Mouse (Mus musculus) embryonic facial prominence, embryonic 15.5 days (tissue): ENCODE data around the gene Prdx2. TPM values are rescaled to one million over a fixed set of nuclear protein-coding genes. Genes with fewer than 3 reads are reported as not detected.

Experiments
- ATAC-seq: fragments of 200-750 bp; cut with Nextera tagmentation; 2 replicates; pipeline ENCODE4 v1.8.0; 2017; ENCODE audit warnings: low read depth, moderate TSS enrichment; ENCODE audit not compliant: insufficient number of reproducible peaks, low FRiP score, low TSS enrichment
- H3K27ac ChIP-seq: fragments of 300-500 bp; sonication (generic); replicated peaks from 2 replicates; pipeline ENCODE4 v1.5.1; 2015; ENCODE audit warnings: mild to moderate bottlenecking, inconsistent platforms
- H3K27me3 ChIP-seq: fragments of 300-500 bp; sonication (generic); 2 replicates; pipeline ENCODE4 v1.6.1; 2015; ENCODE audit warnings: inconsistent platforms
- H3K36me3 ChIP-seq: fragments of 300-500 bp; sonication (generic); 2 replicates; pipeline ENCODE4 v1.6.1; 2015; ENCODE audit warnings: mild to moderate bottlenecking, inconsistent platforms
- H3K4me1 ChIP-seq: fragments of 300-500 bp; sonication (generic); 2 replicates; pipeline ENCODE4 v1.6.1; 2015; ENCODE audit warnings: inconsistent platforms
- H3K4me2 ChIP-seq: fragments of 300-500 bp; sonication (generic); replicated peaks from 2 replicates; pipeline ENCODE4 v1.6.1; 2015; ENCODE audit warnings: mild to moderate bottlenecking, inconsistent platforms
- H3K4me3 ChIP-seq: fragments of 300-500 bp; sonication (generic); replicated peaks from 2 replicates; pipeline ENCODE4 v1.5.1; 2015; ENCODE audit warnings: mild to moderate bottlenecking, inconsistent platforms
- H3K9ac ChIP-seq: fragments of 300-500 bp; sonication (generic); 2 replicates; pipeline ENCODE4 v1.6.1; 2015; ENCODE audit warnings: inconsistent platforms
- H3K9me3 ChIP-seq: fragments of 300-500 bp; sonication (generic); replicated peaks from 2 replicates; pipeline ENCODE4 v1.6.1; 2016; ENCODE audit warnings: inconsistent platforms
- WGBS: fragments of 180-500 bp; shearing (Covaris S2); methylation state at CpG from one replicate; pipeline ENCODE4 v1.1.7; 2015; 5-methylcytosine and 5-hydroxymethylcytosine counted together
- polyA plus RNA-seq: library from polyadenylated mRNA; unstranded; fragments of >200 nt; fragmentation: Nextera tagmentation; extraction: Ambion mirVana; gene quantifications from 2 replicates; pipeline ENCODE4 v1.2.1, GENCODE M21; 2015

Gene Prdx2
- polyA plus RNA-seq, 1 experiment from 2014 or later: 705 TPM

DNA sequence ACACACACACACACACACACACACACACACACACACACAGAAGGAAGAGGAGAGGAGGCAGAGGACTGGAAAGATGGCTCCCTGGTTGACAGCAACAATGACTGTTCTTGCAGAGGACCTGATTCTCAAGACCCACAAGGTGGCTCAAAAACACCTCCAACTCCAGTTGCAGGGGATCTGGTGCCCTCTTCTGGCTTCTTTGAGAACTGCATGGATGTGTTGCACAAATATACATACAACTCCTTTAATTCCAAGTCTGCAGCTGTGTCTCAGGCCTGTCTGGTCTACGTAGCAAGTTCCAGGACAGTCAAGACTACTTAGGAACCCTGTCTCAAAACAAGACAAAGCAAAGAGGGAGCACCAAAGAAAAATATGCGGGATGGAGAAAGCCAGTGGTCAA is 12.6 kb upstream of the Prdx2 start:
- Histone ChIP-seq H3K9me3 (no peaks in the 10 kb centered on the region), H3K4me3 (no peak overlapping the region), H3K27ac (no peak overlapping the region), H3K9ac (no peak overlapping the region), H3K4me1 (no peaks in the 10 kb centered on the region), H3K36me3 (peaks cover 35% of the 10 kb centered on the region), H3K27me3 (peaks cover 5% of the 10 kb centered on the region), H3K4me2 (no peak overlapping the region)
- no peak for ATAC-seq
- 51% methylated on average over 2 of the region's 2 CpGs for WGBS

DNA sequence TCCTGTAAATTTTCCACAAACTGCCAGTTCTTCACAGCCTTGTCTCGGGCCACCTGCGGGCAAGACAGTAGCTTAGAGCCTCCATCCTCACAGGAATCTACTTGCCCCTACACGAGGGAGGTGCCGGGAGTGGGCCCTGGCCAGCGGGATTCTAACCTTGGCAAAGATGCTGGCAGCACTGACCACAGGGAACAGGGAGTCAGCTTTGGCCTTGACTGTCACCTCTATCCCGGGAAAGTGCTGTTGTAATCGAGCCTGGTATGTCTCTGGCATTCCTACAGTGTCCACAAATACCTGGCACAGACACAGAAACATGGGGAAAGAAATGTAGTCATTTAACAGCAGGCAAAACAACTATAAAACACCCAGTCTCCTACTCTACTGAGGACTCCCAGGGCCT is 9.6 kb upstream of the Prdx2 start:
- H3K4me1 ChIP-seq: peaks cover 1% of the 10 kb centered on the region; the same call in 1 of the 2 replicates
- H3K4me2 ChIP-seq: no peak overlapping the region
- no peak overlapping the region for H3K27ac ChIP-seq
- no peak overlapping the region for H3K9ac ChIP-seq
- H3K27me3 ChIP-seq: no peaks in the 10 kb centered on the region
- peaks cover 39% of the 10 kb centered on the region for H3K36me3 ChIP-seq
- no peaks in the 10 kb centered on the region for H3K9me3 ChIP-seq
- 87% methylated on average over 7 of the region's 7 CpGs for WGBS
- ATAC-seq: no peak
- no peak overlapping the region for H3K4me3 ChIP-seq

DNA sequence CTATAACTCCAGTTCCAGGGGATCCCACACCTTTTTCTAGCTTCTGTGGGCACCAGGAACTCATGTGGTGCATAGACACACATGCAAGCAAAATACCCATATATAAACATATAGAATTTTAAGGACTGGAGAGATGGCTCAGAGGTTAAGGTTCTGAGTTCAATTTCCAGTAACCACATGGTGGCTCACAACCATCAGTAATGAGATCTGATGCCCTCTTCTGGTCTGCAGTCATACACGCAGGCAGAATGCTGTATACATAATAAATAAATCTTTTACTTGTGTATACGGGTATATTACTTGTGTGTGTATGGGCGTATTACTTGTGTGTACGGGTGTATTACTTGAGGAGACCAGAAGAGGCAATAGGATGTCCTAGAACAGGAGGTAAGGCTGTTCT is 5.4 kb upstream of the Prdx2 start:
- Histone ChIP-seq H3K4me1 (peaks cover 27% of the 10 kb centered on the region), H3K4me2 (no peak overlapping the region), H3K27ac (no peak overlapping the region), H3K27me3 (no peaks in the 10 kb centered on the region), H3K4me3 (no peak overlapping the region), H3K9ac (no peak overlapping the region), H3K9me3 (no peaks in the 10 kb centered on the region), H3K36me3 (peaks cover 22% of the 10 kb centered on the region)
- no peak for ATAC-seq
- WGBS: 88% methylated on average over 4 of the region's 4 CpGs

DNA sequence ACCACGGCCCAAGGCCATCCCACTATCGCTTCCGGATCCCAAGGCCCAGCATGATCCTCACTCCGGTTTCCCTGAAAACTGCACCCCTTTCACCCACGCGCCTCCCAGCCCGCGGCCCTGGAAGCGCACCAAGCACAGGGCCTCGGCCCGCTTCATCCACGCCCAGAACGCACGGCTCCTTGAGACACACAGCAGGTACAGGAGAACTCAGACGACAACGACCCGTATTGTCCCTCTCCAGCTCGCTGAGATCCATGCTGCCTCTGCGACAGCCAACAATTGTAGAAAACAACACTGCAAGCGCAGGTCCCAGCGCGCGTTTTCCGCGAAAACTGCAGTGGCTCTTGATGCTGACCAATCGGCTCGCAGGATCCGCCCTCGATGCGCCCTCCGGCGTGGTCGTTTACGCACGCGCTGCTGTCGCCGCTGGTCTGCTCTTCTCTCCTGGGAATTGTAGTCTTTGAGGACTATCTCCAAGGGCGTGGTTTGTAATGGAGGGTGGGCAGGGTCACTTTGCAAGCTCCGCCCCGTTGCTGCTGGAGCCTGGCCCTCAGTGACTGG is 3.6 kb upstream of the Prdx2 start:
- H3K4me3 ChIP-seq: peak overlapping the region; percentile 67
- ATAC-seq: peak; percentile 91
- under 1% methylated on average over 41 of the region's 41 CpGs for WGBS
- H3K36me3 ChIP-seq: peaks cover 14% of the 10 kb centered on the region
- peaks cover 33% of the 10 kb centered on the region for H3K4me1 ChIP-seq
- peak overlapping the region; percentile 87 for H3K4me2 ChIP-seq
- peak overlapping the region; percentile 82 for H3K27ac ChIP-seq
- H3K9ac ChIP-seq: peak overlapping the region; percentile 73
- no peaks in the 10 kb centered on the region for H3K27me3 ChIP-seq
- H3K9me3 ChIP-seq: no peaks in the 10 kb centered on the region

DNA sequence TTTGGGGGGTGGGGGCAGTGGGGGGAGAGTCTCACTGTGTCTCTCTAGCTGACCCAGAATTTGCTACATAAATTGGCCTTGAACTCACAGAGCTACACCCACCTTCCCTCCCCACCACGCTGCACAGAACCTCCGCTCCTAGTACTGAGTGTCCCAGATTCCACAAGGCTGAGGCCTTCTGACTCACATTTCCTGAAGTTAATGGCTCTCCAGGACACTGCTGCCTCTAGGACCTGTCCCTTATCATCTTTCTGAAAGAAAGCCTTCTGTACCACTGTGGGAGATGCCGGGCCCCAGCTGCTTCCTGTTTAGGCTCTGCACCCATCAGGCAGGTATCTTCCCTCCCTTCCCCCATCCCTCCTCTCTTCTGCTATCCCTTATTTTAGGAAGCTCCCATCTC is 2.8 kb upstream of the Prdx2 start:
- H3K9me3 ChIP-seq: no peaks in the 10 kb centered on the region
- H3K27me3 ChIP-seq: no peaks in the 10 kb centered on the region
- no peak for ATAC-seq
- peaks cover 39% of the 10 kb centered on the region for H3K4me1 ChIP-seq
- peaks cover 15% of the 10 kb centered on the region for H3K36me3 ChIP-seq
- 53% methylated on average over 3 of the region's 3 CpGs for WGBS
- no peak overlapping the region for H3K27ac ChIP-seq
- no peak overlapping the region for H3K9ac ChIP-seq
- peak overlapping the region; percentile 87 for H3K4me2 ChIP-seq
- H3K4me3 ChIP-seq: no peak overlapping the region

DNA sequence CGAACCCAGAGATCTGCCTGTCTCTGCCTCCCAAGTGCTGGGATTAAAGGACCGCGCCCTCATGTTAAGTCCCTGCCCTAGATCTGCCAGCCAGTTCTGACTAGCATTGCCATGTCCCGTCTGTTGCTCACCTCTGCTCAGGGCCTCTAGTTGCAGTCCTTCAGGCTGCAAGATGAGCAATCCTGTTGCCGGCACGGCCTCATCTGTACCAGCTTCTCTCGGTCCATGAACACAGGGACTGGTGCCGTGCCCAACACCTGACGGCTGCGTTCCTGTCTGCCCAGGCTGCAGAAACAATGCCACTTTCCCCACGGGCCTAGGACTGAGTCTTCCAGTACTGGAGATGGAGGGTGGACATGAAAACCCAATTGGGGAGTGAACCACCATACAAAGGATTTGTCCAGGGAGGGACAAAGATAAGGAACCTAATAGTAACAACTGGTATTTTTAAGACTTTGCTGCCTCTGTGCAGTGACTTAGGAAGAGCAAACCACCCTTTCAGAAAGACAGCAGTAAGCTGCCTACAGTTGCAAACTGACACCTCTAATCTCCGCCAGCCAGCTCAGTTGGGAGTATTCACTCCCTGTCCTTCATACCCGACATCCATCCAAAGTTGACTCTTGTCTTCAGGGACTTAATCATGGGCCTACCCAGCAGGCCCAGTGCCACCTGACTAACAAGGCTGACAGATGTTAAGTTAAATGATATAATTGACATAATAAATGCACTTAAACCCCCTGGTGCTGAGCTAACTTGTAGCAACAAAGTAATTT is 1.7 kb upstream of the Prdx2 start:
- Histone ChIP-seq H3K4me1 (peaks cover 39% of the 10 kb centered on the region), H3K27ac (0 out of 2 replicates have a peak overlapping the region, but pooled peaks have one; percentile 0), H3K27me3 (no peaks in the 10 kb centered on the region), H3K9me3 (no peaks in the 10 kb centered on the region), H3K36me3 (peaks cover 24% of the 10 kb centered on the region), H3K4me3 (no peak overlapping the region), H3K4me2 (no peak overlapping the region), H3K9ac (no peak overlapping the region)
- no peak for ATAC-seq
- 83% methylated on average over 13 of the region's 13 CpGs for WGBS

DNA sequence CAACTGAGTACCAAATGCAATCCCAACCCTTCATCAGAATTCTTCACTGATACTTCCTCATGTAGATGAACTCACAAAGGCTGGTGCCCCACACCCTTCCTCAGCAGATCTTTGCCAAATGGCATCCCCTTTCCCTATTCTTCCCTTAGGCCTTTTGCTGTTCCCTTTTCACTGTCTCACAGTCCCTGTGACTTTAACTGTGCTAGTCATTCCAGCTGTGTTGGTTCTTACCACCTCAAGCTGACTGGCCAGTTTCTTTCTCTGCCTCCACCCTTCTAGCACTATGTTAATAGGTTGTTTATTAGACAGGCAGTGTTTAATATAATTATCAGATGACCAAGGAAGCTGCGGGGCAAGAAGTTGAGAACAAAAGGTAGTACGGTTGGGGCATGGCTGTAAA is 737 bp upstream of the Prdx2 start:
- Histone ChIP-seq H3K9ac (peak overlapping the region; percentile 72), H3K4me1 (peaks cover 39% of the 10 kb centered on the region), H3K27me3 (no peaks in the 10 kb centered on the region), H3K27ac (peak overlapping the region; percentile 88), H3K4me3 (peak overlapping the region; percentile 73), H3K4me2 (peak overlapping the region; percentile 76), H3K9me3 (no peaks in the 10 kb centered on the region), H3K36me3 (peaks cover 32% of the 10 kb centered on the region)
- 14% methylated on average over 2 of the region's 2 CpGs for WGBS
- ATAC-seq: no peak

DNA sequence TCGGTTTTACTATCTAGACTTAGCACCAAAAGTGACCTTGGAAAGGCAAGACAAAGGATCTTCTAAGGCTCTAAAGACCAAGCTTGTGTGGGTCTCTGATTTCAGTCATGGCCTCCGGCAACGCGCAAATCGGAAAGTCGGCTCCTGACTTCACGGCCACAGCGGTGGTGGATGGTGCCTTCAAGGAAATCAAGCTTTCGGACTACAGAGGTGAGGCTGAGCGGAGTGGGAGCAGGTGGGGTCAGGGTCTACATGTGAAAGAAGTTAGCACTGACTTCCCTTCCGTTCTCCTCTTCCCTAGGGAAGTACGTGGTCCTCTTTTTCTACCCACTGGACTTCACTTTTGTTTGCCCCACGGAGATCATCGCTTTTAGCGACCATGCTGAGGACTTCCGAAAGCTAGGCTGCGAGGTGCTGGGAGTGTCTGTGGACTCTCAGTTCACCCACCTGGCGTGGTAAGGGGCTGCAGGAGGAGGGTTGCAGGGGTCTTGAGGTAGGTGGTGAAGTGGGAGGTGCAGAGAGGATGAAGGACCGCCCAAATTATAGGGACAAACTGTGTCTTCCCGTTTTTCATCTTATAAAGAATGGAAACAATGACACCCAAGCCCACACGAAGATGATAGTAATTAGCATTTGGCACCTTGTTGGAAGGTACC is 876 bp downstream of the Prdx2 start:
- Histone ChIP-seq H3K9ac (peak overlapping the region; percentile 72), H3K4me2 (peak overlapping the region; percentile 76), H3K4me1 (peaks cover 43% of the 10 kb centered on the region), H3K4me3 (peak overlapping the region; percentile 73), H3K27ac (peak overlapping the region; percentile 88), H3K36me3 (peaks cover 39% of the 10 kb centered on the region), H3K27me3 (no peaks in the 10 kb centered on the region), H3K9me3 (no peaks in the 10 kb centered on the region)
- ATAC-seq: no peak
- 6% methylated on average over 21 of the region's 21 CpGs for WGBS

DNA sequence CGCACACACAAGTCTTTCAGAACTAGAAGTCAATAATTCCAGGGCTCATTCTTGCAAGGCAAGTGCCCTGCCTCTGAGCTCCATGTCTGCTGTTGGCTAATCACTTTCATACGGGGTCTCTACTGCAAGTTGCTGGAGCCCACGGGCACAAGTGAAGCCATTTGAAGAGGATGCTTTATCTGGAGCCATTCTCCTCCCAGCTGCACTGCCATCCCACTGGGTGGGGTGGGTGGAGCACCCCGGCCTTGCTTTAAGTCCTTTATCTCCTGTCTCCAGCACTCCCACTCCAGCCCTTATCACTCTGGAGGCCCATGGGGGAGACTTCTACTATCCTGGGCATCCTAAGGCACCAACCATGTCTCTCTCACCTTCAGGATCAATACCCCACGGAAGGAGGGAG is 1.5 kb downstream of the Prdx2 start:
- WGBS: 49% methylated on average over 5 of the region's 5 CpGs
- Histone ChIP-seq H3K27me3 (no peaks in the 10 kb centered on the region), H3K4me2 (peak overlapping the region; percentile 76), H3K9ac (no peak overlapping the region), H3K27ac (no peak overlapping the region), H3K4me3 (peak overlapping the region; percentile 73), H3K36me3 (peaks cover 39% of the 10 kb centered on the region), H3K9me3 (no peaks in the 10 kb centered on the region), H3K4me1 (peaks cover 46% of the 10 kb centered on the region)
- ATAC-seq: no peak

DNA sequence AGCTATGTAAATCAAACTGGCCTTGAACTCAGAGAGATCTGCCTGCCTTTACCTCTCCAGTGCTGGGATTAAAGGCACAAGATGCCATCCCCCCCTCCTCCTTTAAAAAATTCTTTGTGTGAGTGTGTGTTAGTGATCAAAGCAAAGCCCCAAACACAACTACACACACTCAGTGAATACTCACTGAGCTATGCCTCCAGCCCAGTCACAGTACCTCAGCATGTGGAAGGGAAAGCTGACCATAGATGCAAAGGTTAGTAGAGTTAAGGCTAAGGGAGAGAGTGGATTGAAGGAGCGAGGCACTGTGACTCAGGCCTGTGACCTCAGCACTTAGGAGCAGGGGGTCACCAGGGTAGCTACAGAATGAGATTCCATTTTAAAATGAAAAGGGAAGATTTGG is 3.7 kb downstream of the Prdx2 start:
- WGBS: 87% methylated on average over 1 of the region's 1 CpGs
- no peak overlapping the region for H3K9ac ChIP-seq
- no peaks in the 10 kb centered on the region for H3K9me3 ChIP-seq
- no peak overlapping the region for H3K4me2 ChIP-seq
- no peak overlapping the region for H3K4me3 ChIP-seq
- no peak overlapping the region for H3K27ac ChIP-seq
- H3K36me3 ChIP-seq: peaks cover 39% of the 10 kb centered on the region
- no peak for ATAC-seq
- H3K27me3 ChIP-seq: peaks cover 9% of the 10 kb centered on the region
- peaks cover 58% of the 10 kb centered on the region for H3K4me1 ChIP-seq

DNA sequence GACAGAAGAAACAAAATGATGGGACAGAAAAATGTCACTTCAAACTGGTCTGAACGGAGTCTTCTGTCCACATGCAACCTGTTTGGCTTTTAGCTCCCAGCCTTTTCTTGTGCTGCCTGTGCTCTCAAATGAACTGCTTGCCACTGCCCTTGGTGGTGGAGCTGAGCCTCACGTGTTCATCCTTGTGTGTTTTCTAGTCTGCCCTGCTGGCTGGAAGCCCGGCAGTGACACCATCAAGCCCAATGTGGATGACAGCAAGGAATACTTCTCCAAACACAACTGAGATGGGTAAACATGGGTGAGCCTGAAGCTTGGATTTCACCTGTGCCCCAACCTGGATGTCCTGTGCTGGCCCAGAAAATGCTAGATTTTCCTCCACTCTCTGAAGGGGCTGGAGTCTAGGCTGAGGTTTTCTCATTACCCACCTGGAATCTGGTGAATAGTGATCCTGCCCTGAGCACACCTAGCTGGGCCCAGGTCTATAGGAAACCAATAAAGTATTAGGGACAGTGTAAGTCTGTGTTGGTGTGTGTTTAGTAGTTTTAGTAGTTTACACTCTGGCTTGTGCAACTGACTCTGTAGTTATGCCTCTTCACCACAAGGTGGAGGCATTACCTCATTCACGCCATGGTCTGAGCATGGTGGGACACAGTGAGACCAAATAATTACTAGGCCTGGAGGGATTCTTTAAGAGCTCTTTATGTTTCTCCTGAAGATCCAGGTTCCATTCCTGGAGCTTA is 4.6 kb downstream of the Prdx2 start:
- Histone ChIP-seq H3K27ac (no peak overlapping the region), H3K4me2 (no peak overlapping the region), H3K27me3 (peaks cover 9% of the 10 kb centered on the region), H3K4me3 (no peak overlapping the region), H3K4me1 (peaks cover 59% of the 10 kb centered on the region), H3K9me3 (no peaks in the 10 kb centered on the region), H3K9ac (no peak overlapping the region), H3K36me3 (peaks cover 39% of the 10 kb centered on the region)
- ATAC-seq: no peak
- 58% methylated on average over 4 of the region's 4 CpGs for WGBS
